Mouse (Mus musculus) subcutaneous adipose tissue, adult 2 months (tissue): ENCODE results near the gene Trim12c. TPM values are rescaled to one million over a fixed set of nuclear protein-coding genes. Genes with fewer than 3 reads are reported as not detected.

Experiments
- polyA plus RNA-seq: library from polyadenylated mRNA; depleted of rRNA; stranded (reverse); fragments of >200 nt; gene quantifications from 2 replicates; pipeline ENCODE4 v1.2.3, GENCODE M21; 2012; ENCODE audit warnings: low replicate concordance; rRNA removed

Gene Trim12c
- polyA plus RNA-seq: 5.7 and 6.5 TPM in 2 replicates

GRCm38 (mm10) chr7:104352717-104353599 lies at the start of gene Trim12c:
Gene Trim12c, minus strand, starts transcription at chr7:104353362.

GRCm38 (mm10) chr7:104400698-104401097 lies 47.5 kb upstream of the Trim12c start, which contains the start of gene Trim30c:
Gene Trim30c, minus strand, starts transcription at chr7:104400837.

GRCm38 (mm10) chr7:104369736-104370414 lies 16.7 kb upstream of the Trim12c start, which contains the start of gene Trim30b:
Gene Trim30b, minus strand, starts transcription at chr7:104369884.

GRCm38 (mm10) chr7:104329171-104329570 lies 24.0 kb downstream of the Trim12c start, which contains the start of gene Trim34b:
Gene Trim34b, plus strand, starts transcription at chr7:104329471.

GRCm38 (mm10) chr7:104315369-104316080 lies 37.6 kb downstream of the Trim12c start, which contains the start of gene Trim12a:
Gene Trim12a, minus strand, starts transcription at chr7:104315466.

Other genes starting within 250 kb of the Trim12c start
- gene Olfr646, start 248.5 kb downstream of the Trim12c start, polyA plus RNA-seq: not detected in 2 replicates
- not detected in 2 replicates for gene Ubqln5, start 223.5 kb downstream of the Trim12c start, polyA plus RNA-seq
- not detected in 2 replicates for gene Olfr643, start 216.0 kb downstream of the Trim12c start, polyA plus RNA-seq
- gene Ubqln3, start 210.1 kb downstream of the Trim12c start, polyA plus RNA-seq: not detected in 2 replicates
- gene Ubqlnl, start 202.8 kb downstream of the Trim12c start, polyA plus RNA-seq: not detected in 2 replicates
- gene Olfm5, start 188.5 kb downstream of the Trim12c start, polyA plus RNA-seq: not detected in 2 replicates
- 0.08 TPM in 1 of 2 replicates, not detected in the other for gene Olfr648, start 170.0 kb downstream of the Trim12c start, polyA plus RNA-seq
- not detected in 2 replicates for gene Olfr649, start 157.4 kb downstream of the Trim12c start, polyA plus RNA-seq
- gene Trim6, start 134.6 kb downstream of the Trim12c start, polyA plus RNA-seq: 1.3 TPM in 2 replicates
- 6.3 and 7.0 TPM in 2 replicates for gene Trim34a, start 108.9 kb downstream of the Trim12c start, polyA plus RNA-seq
- 0.64 and 0.89 TPM in 2 replicates for gene Trim5, start 65.3 kb downstream of the Trim12c start, polyA plus RNA-seq
- 4.5 and 6.4 TPM in 2 replicates for gene Trim12a, start 37.9 kb downstream of the Trim12c start, polyA plus RNA-seq
- gene Trim34b, start 23.9 kb downstream of the Trim12c start, polyA plus RNA-seq: 4.3 and 5.3 TPM in 2 replicates
- gene Trim30b, start 16.5 kb upstream of the Trim12c start, polyA plus RNA-seq: 0.21 and 0.32 TPM in 2 replicates
- 0.09 TPM in 2 replicates for gene Trim30c, start 47.5 kb upstream of the Trim12c start, polyA plus RNA-seq
- 6.5 and 7.6 TPM in 2 replicates for gene Trim30a, start 111.8 kb upstream of the Trim12c start, polyA plus RNA-seq
- 1.8 and 2.5 TPM in 2 replicates for gene Trim30d, start 154.5 kb upstream of the Trim12c start, polyA plus RNA-seq
- gene Olfr651, start 196.8 kb upstream of the Trim12c start, polyA plus RNA-seq: not detected in 2 replicates
- not detected in 2 replicates for gene Olfr652, start 207.5 kb upstream of the Trim12c start, polyA plus RNA-seq
- not detected in 2 replicates for gene Olfr653, start 224.0 kb upstream of the Trim12c start, polyA plus RNA-seq
- not detected in 2 replicates for gene Olfr654, start 233.7 kb upstream of the Trim12c start, polyA plus RNA-seq
- not detected in 2 replicates for gene Olfr655, start 248.4 kb upstream of the Trim12c start, polyA plus RNA-seq